Mouse (Mus musculus) left cerebral cortex, postnatal 4 days (tissue): ENCODE results near the gene Ncoa3. TPM values are rescaled to one million over a fixed set of nuclear protein-coding genes. Genes with fewer than 3 reads are reported as not detected.
A peak's percentile ranks its signal among the peaks of the same experiment; 100 is the strongest.

Experiments used
- DNase-seq: peaks from one replicate; pipeline ENCODE4 v3.0.0-alpha.2; 2022
- intact Hi-C: fragments of 180-260 bp; cut with DNase I; formaldehyde crosslinking; loops from one replicate; pipeline ENCODE4 v1.15.1; 2025
- total RNA-seq, 2 experiments: library from RNA; stranded (reverse); gene quantifications; 2 replicates each; pipeline ENCODE4 v1.2.3; 2021

Ncoa3 gene
- total RNA-seq, 2 experiments from 2014 or later, result 36.0 to 41.3 TPM

- DNase-seq, result no peak
- intact Hi-C loops, result no loop called here
Observed at GRCm38 (mm10) chr2:166031120-166031929, 38.9 kb downstream of the Ncoa3 start.

- intact Hi-C loops, result no loop called here
Observed at GRCm38 (mm10) chr2:166032628-166033027, 40.2 kb downstream of the Ncoa3 start.

GRCm38 (mm10) chr2:166034967-166035490 is 42.6 kb downstream of the Ncoa3 start:
- DNase-seq, result no peak
- intact Hi-C loops, result no loop called here

More at GRCm38 (mm10) chr2:166032628-166033027, 40.2 kb downstream of the Ncoa3 start:
- no peak for DNase-seq

- peak; percentile 24 for DNase-seq
- intact Hi-C loops, result no loop called here
Observed at GRCm38 (mm10) chr2:166035725-166036124, 43.3 kb downstream of the Ncoa3 start.

GRCm38 (mm10) chr2:166039681-166040080 is 47.2 kb downstream of the Ncoa3 start:
- DNase-seq, result no peak
- intact Hi-C loops, result loop anchor here (5.0 to 10.0 kb wide), 3 partner anchors 117 to 515 kb away; no protein-coding TSS in a partner anchor

GRCm38 (mm10) chr2:166042542-166042941 is 50.1 kb downstream of the Ncoa3 start:
- no peak for DNase-seq
- intact Hi-C loops, result loop anchor here (5.0 to 10.0 kb wide), 3 partner anchors 120 to 518 kb away; no protein-coding TSS in a partner anchor

GRCm38 (mm10) chr2:166045006-166045405 is 52.6 kb downstream of the Ncoa3 start:
- no peak for DNase-seq
- intact Hi-C loops, result loop anchor here (10.0 kb wide), 2 partner anchors 230 to 520 kb away; no protein-coding TSS in a partner anchor

GRCm38 (mm10) chr2:166045549-166046501 is 53.4 kb downstream of the Ncoa3 start:
- no peak for DNase-seq
- intact Hi-C loops, result loop anchor here (10.0 kb wide), 2 partner anchors 231 to 521 kb away; no protein-coding TSS in a partner anchor

- intact Hi-C loops, result loop anchor here (10.0 kb wide), 2 partner anchors 233 to 523 kb away; no protein-coding TSS in a partner anchor
- no peak for DNase-seq
Observed at GRCm38 (mm10) chr2:166047931-166048330, 55.5 kb downstream of the Ncoa3 start.

- no peak for DNase-seq
- intact Hi-C loops, result loop anchor here (10.0 kb wide), 2 partner anchors 234 to 524 kb away; no protein-coding TSS in a partner anchor
Observed at GRCm38 (mm10) chr2:166048852-166049251, 56.4 kb downstream of the Ncoa3 start.

GRCm38 (mm10) chr2:166051421-166051820 is 59.0 kb downstream of the Ncoa3 start:
- intact Hi-C loops, result loop anchor here (10.0 kb wide), 1 partner anchor 267 kb away; no protein-coding TSS in a partner anchor
- no peak for DNase-seq

- no peak for DNase-seq
- intact Hi-C loops, result loop anchor here (10.0 kb wide), 1 partner anchor 267 kb away; no protein-coding TSS in a partner anchor
Observed at GRCm38 (mm10) chr2:166051966-166052365, 59.5 kb downstream of the Ncoa3 start.

GRCm38 (mm10) chr2:166054002-166054539 is 61.6 kb downstream of the Ncoa3 start:
- intact Hi-C loops, result loop anchor here (10.0 kb wide), 1 partner anchor 269 kb away; no protein-coding TSS in a partner anchor
- no peak for DNase-seq

GRCm38 (mm10) chr2:166059684-166060423 is 67.4 kb downstream of the Ncoa3 start:
- intact Hi-C loops, result loop anchor here (10.0 kb wide), 1 partner anchor 275 kb away; no protein-coding TSS in a partner anchor
- peak; percentile 46 for DNase-seq

- DNase-seq, result no peak
- intact Hi-C loops, result no loop called here
Observed at GRCm38 (mm10) chr2:166062008-166062407, 69.6 kb downstream of the Ncoa3 start.

- DNase-seq, result no peak
- intact Hi-C loops, result no loop called here
Observed at GRCm38 (mm10) chr2:166062431-166062830, 70.0 kb downstream of the Ncoa3 start.

- intact Hi-C loops, result no loop called here
- DNase-seq, result no peak
Observed at GRCm38 (mm10) chr2:166066434-166066833, 74.0 kb downstream of the Ncoa3 start.

GRCm38 (mm10) chr2:166068261-166068660 is 75.8 kb downstream of the Ncoa3 start:
- intact Hi-C loops, result no loop called here

GRCm38 (mm10) chr2:166069164-166069563 is 76.7 kb downstream of the Ncoa3 start:
- DNase-seq, result no peak
- intact Hi-C loops, result no loop called here

More at GRCm38 (mm10) chr2:166068261-166068660, 75.8 kb downstream of the Ncoa3 start:
- no peak for DNase-seq
